Mouse (Mus musculus) liver, embryonic 14.5 days (tissue): Measurements from ENCODE around the gene Cand1.

Experiments
- CTCF ChIP-seq: IDR thresholded peaks from 2 replicates; pipeline ENCODE4 v1.5.1; 2016; ENCODE audit warnings: antibody characterized with exemption, low read depth, control low read depth
- EP300 ChIP-seq: IDR thresholded peaks from 2 replicates; pipeline ENCODE4 v1.6.1; 2016; ENCODE audit warnings: antibody characterized with exemption, low read depth

DNA sequence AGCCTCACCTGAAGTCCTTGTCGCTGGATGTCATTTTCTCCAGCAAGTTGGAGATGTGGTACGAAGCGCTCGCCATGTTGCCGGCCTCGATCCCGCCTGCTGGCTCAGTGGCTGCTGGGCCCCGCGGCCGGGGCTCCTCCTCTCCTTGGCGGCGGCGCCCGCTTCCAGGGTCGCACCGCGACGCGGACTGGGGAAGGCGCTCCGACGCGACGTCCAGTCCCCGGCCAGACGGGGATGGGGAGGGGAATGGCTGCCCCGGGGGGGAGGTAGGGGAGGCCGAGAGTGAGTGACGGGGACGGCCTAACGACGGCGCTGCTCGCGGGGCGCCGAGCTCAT lies 254 bp downstream of the Cand1 start:
- TF ChIP-seq CTCF (no peak), EP300 (no peak)
